Mouse (Mus musculus): ENCODE measurements around the gene Cryba4. TPM values are rescaled to one million over a fixed set of nuclear protein-coding genes. Genes with fewer than 3 reads are reported as not detected.

The Cryba4 gene
- polyA plus RNA-seq, 1 experiment from 2014 or later: 1.4 TPM

- peak overlapping the region; percentile 80 for H3K4me3 ChIP-seq
- H3K4me1 ChIP-seq (replicated peaks): peaks cover 45% of the 10 kb centered on the region
- no peaks in the 10 kb centered on the region for H3K9me3 ChIP-seq (replicated peaks)
- H3K36me3 ChIP-seq: no peaks in the 10 kb centered on the region
- no peaks in the 10 kb centered on the region for H3K27me3 ChIP-seq
- WGBS: under 1% methylated on average over 24 of the region's 24 CpGs
- peak overlapping the region; percentile 75 for H3K27ac ChIP-seq
- peak; percentile 11; the same call in 1 of the 2 replicates for ATAC-seq (replicated peaks; ENCODE audit: insufficient number of reproducible peaks, insufficient read depth, low FRiP score, low read depth)
- H3K4me2 ChIP-seq: peak overlapping the region; percentile 77
- H3K9ac ChIP-seq: peak overlapping the region; percentile 89
Measured at GRCm38 (mm10) chr5:112276907-112277348, 24.6 kb upstream of the Cryba4 start.

- no peaks in the 10 kb centered on the region for H3K36me3 ChIP-seq
- WGBS: under 1% methylated on average over 54 of the region's 62 CpGs
- no peaks in the 10 kb centered on the region for H3K9me3 ChIP-seq (replicated peaks)
- peak within 1 kb of the TSS; percentile 80 for H3K4me3 ChIP-seq
- 0 out of 2 replicates have a peak, but pooled peaks cover 4% of the 10 kb centered on the region for H3K27me3 ChIP-seq
- H3K9ac ChIP-seq: peak within 1 kb of the TSS; percentile 89
- peak; percentile 97 for ATAC-seq (replicated peaks; ENCODE audit: insufficient number of reproducible peaks, insufficient read depth, low FRiP score, low read depth)
- H3K4me2 ChIP-seq: peak within 1 kb of the TSS; percentile 82
- peaks cover 39% of the 10 kb centered on the region for H3K4me1 ChIP-seq (replicated peaks)
- H3K27ac ChIP-seq: peak within 1 kb of the TSS; percentile 75
Measured at GRCm38 (mm10) chr5:112276267-112276873, 24.1 kb upstream of the Cryba4 start, which contains the start of gene Tpst2. Gene Tpst2 (plus strand): TSS chr5:112276691.

GRCm38 (mm10) chr5:112275021-112275804, 22.9 kb upstream of the Cryba4 start:
- Histone ChIP-seq H3K4me1 (replicated peaks) (peaks cover 32% of the 10 kb centered on the region), H3K27me3 (peaks cover 15% of the 10 kb centered on the region), H3K9ac (no peak overlapping the region), H3K4me3 (peak overlapping the region; percentile 80; the same call in 1 of the 2 replicates), H3K9me3 (replicated peaks) (no peaks in the 10 kb centered on the region), H3K36me3 (no peaks in the 10 kb centered on the region), H3K4me2 (peak overlapping the region; percentile 82), H3K27ac (no peak overlapping the region)
- 53% methylated on average over 4 of the region's 4 CpGs for WGBS
- ATAC-seq (replicated peaks; ENCODE audit: insufficient number of reproducible peaks, insufficient read depth, low FRiP score, low read depth): no peak

- Histone ChIP-seq H3K4me1 (replicated peaks) (peaks cover 23% of the 10 kb centered on the region), H3K4me3 (no peak overlapping the region), H3K36me3 (no peaks in the 10 kb centered on the region), H3K27ac (no peak overlapping the region), H3K9me3 (replicated peaks) (no peaks in the 10 kb centered on the region), H3K9ac (no peak overlapping the region), H3K4me2 (no peak overlapping the region), H3K27me3 (peaks cover 27% of the 10 kb centered on the region)
- WGBS: 39% methylated on average over 2 of the region's 2 CpGs
- ATAC-seq (replicated peaks; ENCODE audit: insufficient number of reproducible peaks, insufficient read depth, low FRiP score, low read depth): no peak
Measured at GRCm38 (mm10) chr5:112273746-112274463, 21.6 kb upstream of the Cryba4 start.

- Histone ChIP-seq H3K9me3 (replicated peaks) (no peaks in the 10 kb centered on the region), H3K27me3 (peaks cover 37% of the 10 kb centered on the region), H3K27ac (no peak overlapping the region)
Measured at GRCm38 (mm10) chr5:112272934-112273333, 20.6 kb upstream of the Cryba4 start.

GRCm38 (mm10) chr5:112270764-112271541, 18.6 kb upstream of the Cryba4 start:
- WGBS: 44% methylated on average over 24 of the region's 24 CpGs
- H3K27me3 ChIP-seq: peaks cover 54% of the 10 kb centered on the region
- no peak for ATAC-seq (replicated peaks; ENCODE audit: insufficient number of reproducible peaks, insufficient read depth, low FRiP score, low read depth)
- no peaks in the 10 kb centered on the region for H3K36me3 ChIP-seq
- H3K9ac ChIP-seq: no peak overlapping the region
- H3K27ac ChIP-seq: no peak overlapping the region
- no peaks in the 10 kb centered on the region for H3K9me3 ChIP-seq (replicated peaks)
- peaks cover 13% of the 10 kb centered on the region for H3K4me1 ChIP-seq (replicated peaks)
- no peak overlapping the region for H3K4me2 ChIP-seq
- H3K4me3 ChIP-seq: no peak overlapping the region

More at GRCm38 (mm10) chr5:112272934-112273333, 20.6 kb upstream of the Cryba4 start:
- peaks cover 16% of the 10 kb centered on the region for H3K4me1 ChIP-seq (replicated peaks)
- H3K9ac ChIP-seq: no peak overlapping the region
- H3K4me2 ChIP-seq: no peak overlapping the region
- WGBS: 52% methylated on average over 2 of the region's 2 CpGs
- ATAC-seq (replicated peaks; ENCODE audit: insufficient number of reproducible peaks, insufficient read depth, low FRiP score, low read depth): no peak
- H3K36me3 ChIP-seq: no peaks in the 10 kb centered on the region
- H3K4me3 ChIP-seq: no peak overlapping the region

GRCm38 (mm10) chr5:112266011-112266777, 13.9 kb upstream of the Cryba4 start:
- H3K36me3 ChIP-seq: no peaks in the 10 kb centered on the region
- peak overlapping the region; percentile 34; the same call in 1 of the 2 replicates for H3K4me2 ChIP-seq
- H3K9ac ChIP-seq: no peak overlapping the region
- peaks cover 71% of the 10 kb centered on the region for H3K27me3 ChIP-seq
- ATAC-seq (replicated peaks; ENCODE audit: insufficient number of reproducible peaks, insufficient read depth, low FRiP score, low read depth): no peak
- no peak overlapping the region for H3K4me3 ChIP-seq
- WGBS: 55% methylated on average over 9 of the region's 9 CpGs
- peaks cover 12% of the 10 kb centered on the region for H3K4me1 ChIP-seq (replicated peaks)
- H3K27ac ChIP-seq: no peak overlapping the region
- H3K9me3 ChIP-seq (replicated peaks): no peaks in the 10 kb centered on the region

- peak overlapping the region; percentile 34; the same call in 1 of the 2 replicates for H3K4me2 ChIP-seq
- no peak overlapping the region for H3K27ac ChIP-seq
- peaks cover 67% of the 10 kb centered on the region for H3K27me3 ChIP-seq
- 9% methylated on average over 10 of the region's 10 CpGs for WGBS
- no peaks in the 10 kb centered on the region for H3K36me3 ChIP-seq
- no peak overlapping the region for H3K4me3 ChIP-seq
- H3K4me1 ChIP-seq (replicated peaks): peaks cover 9% of the 10 kb centered on the region
- no peak for ATAC-seq (replicated peaks; ENCODE audit: insufficient number of reproducible peaks, insufficient read depth, low FRiP score, low read depth)
- H3K9ac ChIP-seq: no peak overlapping the region
- no peaks in the 10 kb centered on the region for H3K9me3 ChIP-seq (replicated peaks)
Measured at GRCm38 (mm10) chr5:112265515-112265914, 13.2 kb upstream of the Cryba4 start.

- H3K9ac ChIP-seq: no peak overlapping the region
- no peak overlapping the region for H3K27ac ChIP-seq
- no peaks in the 10 kb centered on the region for H3K9me3 ChIP-seq (replicated peaks)
- H3K4me1 ChIP-seq (replicated peaks): peaks cover 9% of the 10 kb centered on the region
- 76% methylated on average over 5 of the region's 5 CpGs for WGBS
- H3K36me3 ChIP-seq: no peaks in the 10 kb centered on the region
- H3K4me2 ChIP-seq: no peak overlapping the region
- no peak overlapping the region for H3K4me3 ChIP-seq
- ATAC-seq (replicated peaks; ENCODE audit: insufficient number of reproducible peaks, insufficient read depth, low FRiP score, low read depth): no peak
- peaks cover 67% of the 10 kb centered on the region for H3K27me3 ChIP-seq
Measured at GRCm38 (mm10) chr5:112265110-112265509, 12.8 kb upstream of the Cryba4 start.

- Histone ChIP-seq H3K4me2 (no peak overlapping the region), H3K4me1 (replicated peaks) (peaks cover 7% of the 10 kb centered on the region), H3K27ac (no peak overlapping the region), H3K9me3 (replicated peaks) (no peaks in the 10 kb centered on the region), H3K9ac (no peak overlapping the region), H3K27me3 (peaks cover 61% of the 10 kb centered on the region), H3K36me3 (no peaks in the 10 kb centered on the region), H3K4me3 (no peak overlapping the region)
- 79% methylated on average over 7 of the region's 7 CpGs for WGBS
- no peak for ATAC-seq (replicated peaks; ENCODE audit: insufficient number of reproducible peaks, insufficient read depth, low FRiP score, low read depth)
Measured at GRCm38 (mm10) chr5:112264099-112264498, 11.8 kb upstream of the Cryba4 start.
